Mouse (Mus musculus): ENCODE data around the gene Ctrb1. TPM values are rescaled to one million over a fixed set of nuclear protein-coding genes. Genes with fewer than 3 reads are reported as not detected.

The Ctrb1 gene
- polyA plus RNA-seq, 1 experiment from 2014 or later: 0.13 TPM

DNA sequence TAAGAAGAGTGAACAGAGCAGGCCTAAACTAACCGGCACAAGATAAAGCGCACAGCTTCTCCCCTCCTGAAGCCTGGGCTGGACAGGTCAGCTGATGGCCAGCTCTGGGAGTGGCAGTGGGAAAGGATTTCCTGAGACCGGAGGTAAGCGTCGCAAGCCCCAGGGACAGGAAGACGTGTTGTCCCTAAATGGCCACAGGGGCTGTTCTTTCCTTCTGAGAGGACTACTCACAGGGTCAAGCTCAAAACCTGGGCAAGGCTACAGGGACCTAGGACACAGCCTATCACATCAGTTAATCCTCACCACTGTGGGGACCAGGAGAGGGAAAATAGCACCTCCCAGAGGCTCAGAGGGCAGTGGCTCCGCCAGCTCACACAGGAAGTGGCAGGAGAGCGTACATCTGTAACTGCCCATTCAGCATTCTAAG lies 44.5 kb upstream of the Ctrb1 start:
- no peak overlapping the region for H3K9ac ChIP-seq (replicated peaks)
- H3K9me3 ChIP-seq (ENCODE audit: low read length): no peaks in the 10 kb centered on the region
- H3K27ac ChIP-seq (ENCODE audit: low read depth): peak overlapping the region; percentile 19; the same call in 1 of the 2 replicates
- TF ChIP-seq EP300 (IDR thresholded peaks at IDR 0.05; ENCODE audit: low read depth) (no peak), CTCF (IDR thresholded peaks at IDR 0.05; ENCODE audit: low read depth) (no peak)
- ATAC-seq (no peak), DNase-seq (peak; percentile 20)
- peaks cover 25% of the 10 kb centered on the region for H3K27me3 ChIP-seq (ENCODE audit: insufficient read depth, low read length)
- H3K36me3 ChIP-seq (replicated peaks; ENCODE audit: insufficient read depth, low read length): no peaks in the 10 kb centered on the region
- no peak overlapping the region for H3K4me2 ChIP-seq (ENCODE audit: low read depth, low read length)
- no peak overlapping the region for H3K4me3 ChIP-seq (ENCODE audit: low read depth, low read length)
- H3K4me1 ChIP-seq (ENCODE audit: insufficient read depth): peaks cover 57% of the 10 kb centered on the region
- 40% methylated on average over 8 of the region's 8 CpGs for WGBS (ENCODE audit: insufficient replicate concordance)

DNA sequence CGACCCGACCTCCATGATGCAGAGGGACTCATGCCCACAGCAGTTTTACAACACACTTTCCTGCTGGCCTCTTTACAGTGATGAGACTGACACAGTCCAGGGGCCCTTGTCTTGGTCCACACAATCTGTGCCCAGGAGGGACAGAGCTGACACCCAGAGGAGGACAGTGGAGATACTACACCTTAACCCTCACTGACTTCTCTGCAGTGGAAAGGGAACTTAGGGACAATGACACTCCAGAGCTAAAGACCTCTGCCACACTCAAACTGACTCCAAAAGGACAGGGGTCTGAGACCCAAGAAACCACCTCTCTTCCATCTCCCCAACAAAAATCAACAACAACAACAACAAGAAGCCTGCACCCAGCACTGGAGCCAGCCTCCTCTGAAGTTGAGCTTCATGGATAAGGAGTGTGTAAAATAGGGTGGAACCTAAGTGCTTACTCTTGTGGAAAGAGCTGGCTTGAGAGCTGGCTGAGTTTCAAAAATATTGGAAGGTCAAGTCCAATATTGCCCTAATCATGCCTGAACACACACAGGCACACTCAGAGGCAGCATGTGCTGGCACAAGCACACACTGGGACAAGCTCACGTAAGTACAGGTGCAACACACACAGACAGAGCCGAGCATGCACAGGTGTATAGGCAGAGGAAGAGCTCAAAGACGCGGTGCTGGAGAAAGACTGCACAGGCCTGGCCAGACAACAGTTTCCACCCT lies 43.6 kb upstream of the Ctrb1 start:
- ATAC-seq (no peak), DNase-seq (peak; percentile 14)
- H3K9ac ChIP-seq (replicated peaks): no peak overlapping the region
- peaks cover 28% of the 10 kb centered on the region for H3K27me3 ChIP-seq (ENCODE audit: insufficient read depth, low read length)
- no peaks in the 10 kb centered on the region for H3K9me3 ChIP-seq (ENCODE audit: low read length)
- TF ChIP-seq EP300 (IDR thresholded peaks at IDR 0.05; ENCODE audit: low read depth): no peak
- TF ChIP-seq CTCF (IDR thresholded peaks at IDR 0.05; ENCODE audit: low read depth): no peak
- peak overlapping the region; percentile 44; the same call in 1 of the 2 replicates for H3K27ac ChIP-seq (ENCODE audit: low read depth)
- peaks cover 56% of the 10 kb centered on the region for H3K4me1 ChIP-seq (ENCODE audit: insufficient read depth)
- H3K36me3 ChIP-seq (replicated peaks; ENCODE audit: insufficient read depth, low read length): no peaks in the 10 kb centered on the region
- H3K4me2 ChIP-seq (ENCODE audit: low read depth, low read length): 0 out of 2 replicates have a peak overlapping the region, but pooled peaks have one; percentile 0
- WGBS (ENCODE audit: insufficient replicate concordance): 32% methylated on average over 6 of the region's 6 CpGs
- no peak overlapping the region for H3K4me3 ChIP-seq (ENCODE audit: low read depth, low read length)

DNA sequence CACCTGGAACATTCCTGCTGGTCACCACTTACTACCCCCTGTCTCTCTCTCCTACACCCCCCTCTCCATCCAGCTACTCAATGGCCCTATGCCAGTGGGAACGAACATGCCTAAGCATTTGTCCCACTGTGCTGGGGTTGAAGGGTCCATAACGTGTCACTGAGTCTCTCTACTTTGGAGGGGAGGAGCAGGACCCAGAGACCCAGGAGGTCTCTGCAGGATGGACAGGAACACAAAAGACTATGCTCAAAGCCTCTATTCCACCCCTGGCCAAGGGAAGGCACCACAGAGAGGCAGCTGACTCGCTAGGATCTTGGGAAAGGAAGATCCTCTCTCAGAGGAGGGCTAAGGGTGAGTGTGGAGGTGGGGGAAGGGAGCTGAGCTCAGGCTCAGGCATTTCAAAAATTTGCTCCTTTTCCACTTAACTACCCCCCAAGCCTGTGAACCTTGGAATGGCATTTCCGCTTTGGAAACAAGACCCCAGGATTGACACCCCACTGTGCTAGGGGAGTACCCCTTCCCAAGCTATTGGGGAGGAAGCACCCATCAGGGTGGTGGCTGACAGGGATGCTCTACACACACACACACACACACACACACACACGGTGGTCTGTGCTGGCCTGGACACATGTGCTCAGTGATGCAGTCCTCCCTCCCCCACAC lies 42.9 kb upstream of the Ctrb1 start:
- Histone ChIP-seq H3K4me3 (ENCODE audit: low read depth, low read length) (no peak overlapping the region), H3K27me3 (ENCODE audit: insufficient read depth, low read length) (peaks cover 28% of the 10 kb centered on the region), H3K9ac (replicated peaks) (no peak overlapping the region), H3K4me1 (ENCODE audit: insufficient read depth) (peaks cover 59% of the 10 kb centered on the region), H3K4me2 (ENCODE audit: low read depth, low read length) (no peak overlapping the region), H3K27ac (ENCODE audit: low read depth) (peak overlapping the region; percentile 78; the same call in 1 of the 2 replicates), H3K36me3 (replicated peaks; ENCODE audit: insufficient read depth, low read length) (no peaks in the 10 kb centered on the region), H3K9me3 (ENCODE audit: low read length) (no peaks in the 10 kb centered on the region)
- no peak for TF ChIP-seq CTCF (IDR thresholded peaks at IDR 0.05; ENCODE audit: low read depth)
- no peak for TF ChIP-seq EP300 (IDR thresholded peaks at IDR 0.05; ENCODE audit: low read depth)
- 27% methylated on average over 5 of the region's 5 CpGs for WGBS (ENCODE audit: insufficient replicate concordance)
- ATAC-seq (no peak), DNase-seq (peak; percentile 19)

DNA sequence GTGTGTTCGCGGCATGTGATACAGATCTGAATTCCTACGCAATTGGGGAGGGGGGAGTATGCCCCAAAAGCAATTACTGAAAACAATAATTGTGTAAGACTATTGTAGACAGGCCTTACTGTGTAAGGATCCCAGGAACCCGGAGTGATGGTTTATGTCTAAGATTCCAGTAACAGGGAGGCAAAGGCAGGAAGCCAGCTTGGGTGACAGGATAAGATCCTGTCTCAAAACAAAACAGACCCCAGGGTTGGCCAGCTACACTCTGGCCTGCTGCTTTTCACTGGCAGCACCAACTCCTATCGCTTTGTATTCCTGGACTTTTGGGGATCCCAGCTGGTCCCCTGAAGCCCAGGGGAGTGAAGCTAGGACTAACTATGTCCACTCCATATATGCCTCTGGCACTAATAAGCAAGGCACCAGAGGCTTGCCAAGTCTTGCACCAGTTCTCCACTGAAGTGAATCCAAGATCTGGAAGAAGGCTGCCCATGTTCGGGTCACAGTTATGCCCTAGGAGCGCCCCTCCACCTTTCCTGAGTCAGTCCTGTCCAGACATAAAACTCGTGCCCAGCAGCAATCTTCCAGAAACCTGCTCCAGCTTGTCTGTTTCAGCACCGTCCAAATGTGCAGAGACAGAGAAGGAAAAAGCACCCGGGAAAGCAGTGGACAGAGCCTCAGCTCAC lies 41.7 kb upstream of the Ctrb1 start:
- ATAC-seq (no peak), DNase-seq (peak; percentile 12)
- H3K4me2 ChIP-seq (ENCODE audit: low read depth, low read length): peak overlapping the region; percentile 86
- no peaks in the 10 kb centered on the region for H3K9me3 ChIP-seq (ENCODE audit: low read length)
- peak overlapping the region; percentile 59 for H3K4me3 ChIP-seq (ENCODE audit: low read depth, low read length)
- WGBS (ENCODE audit: insufficient replicate concordance): 29% methylated on average over 10 of the region's 10 CpGs
- peak overlapping the region; percentile 78 for H3K27ac ChIP-seq (ENCODE audit: low read depth)
- peaks cover 28% of the 10 kb centered on the region for H3K27me3 ChIP-seq (ENCODE audit: insufficient read depth, low read length)
- peaks cover 62% of the 10 kb centered on the region for H3K4me1 ChIP-seq (ENCODE audit: insufficient read depth)
- TF ChIP-seq CTCF (IDR thresholded peaks at IDR 0.05; ENCODE audit: low read depth) (no peak), EP300 (IDR thresholded peaks at IDR 0.05; ENCODE audit: low read depth) (no peak)
- H3K9ac ChIP-seq (replicated peaks): peak overlapping the region; percentile 64; the same call in 1 of the 2 replicates
- H3K36me3 ChIP-seq (replicated peaks; ENCODE audit: insufficient read depth, low read length): no peaks in the 10 kb centered on the region

DNA sequence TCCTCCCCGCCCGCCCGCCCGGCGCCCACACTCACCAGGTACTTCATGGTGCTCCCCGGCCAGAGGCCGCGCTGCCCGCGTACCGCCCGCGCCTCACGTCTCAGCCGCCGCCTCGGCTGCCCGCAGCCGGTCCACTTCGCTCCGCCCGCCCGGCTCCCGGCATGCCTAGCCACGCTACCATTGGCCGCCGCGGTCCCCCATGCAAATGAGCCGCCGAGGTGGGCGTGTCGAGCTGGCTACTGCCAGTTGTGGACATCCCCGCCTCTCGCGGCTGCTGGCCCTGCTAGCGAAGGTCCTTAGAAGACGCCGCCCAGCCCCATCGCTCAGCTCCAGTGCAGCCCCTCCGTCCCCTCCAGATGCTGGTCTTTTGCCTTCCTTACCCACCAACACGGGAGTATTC lies 41.2 kb upstream of the Ctrb1 start:
- DNase-seq (peak; percentile 96), ATAC-seq (peak; percentile 90)
- Histone ChIP-seq H3K36me3 (replicated peaks; ENCODE audit: insufficient read depth, low read length) (no peaks in the 10 kb centered on the region), H3K27ac (ENCODE audit: low read depth) (peak overlapping the region; percentile 78), H3K9ac (replicated peaks) (peak overlapping the region; percentile 64), H3K4me3 (ENCODE audit: low read depth, low read length) (peak overlapping the region; percentile 59), H3K4me1 (ENCODE audit: insufficient read depth) (peaks cover 67% of the 10 kb centered on the region), H3K4me2 (ENCODE audit: low read depth, low read length) (peak overlapping the region; percentile 86), H3K27me3 (ENCODE audit: insufficient read depth, low read length) (peaks cover 28% of the 10 kb centered on the region), H3K9me3 (ENCODE audit: low read length) (no peaks in the 10 kb centered on the region)
- WGBS (ENCODE audit: insufficient replicate concordance): under 1% methylated on average over 16 of the region's 41 CpGs
- TF ChIP-seq CTCF (IDR thresholded peaks at IDR 0.05; ENCODE audit: low read depth): no peak
- TF ChIP-seq EP300 (IDR thresholded peaks at IDR 0.05; ENCODE audit: low read depth): no peak

Data from liver, postnatal 0 days (tissue).